9 mouse cellular contexts compared by ENCODE assay signal in the genomic region with DNA sequence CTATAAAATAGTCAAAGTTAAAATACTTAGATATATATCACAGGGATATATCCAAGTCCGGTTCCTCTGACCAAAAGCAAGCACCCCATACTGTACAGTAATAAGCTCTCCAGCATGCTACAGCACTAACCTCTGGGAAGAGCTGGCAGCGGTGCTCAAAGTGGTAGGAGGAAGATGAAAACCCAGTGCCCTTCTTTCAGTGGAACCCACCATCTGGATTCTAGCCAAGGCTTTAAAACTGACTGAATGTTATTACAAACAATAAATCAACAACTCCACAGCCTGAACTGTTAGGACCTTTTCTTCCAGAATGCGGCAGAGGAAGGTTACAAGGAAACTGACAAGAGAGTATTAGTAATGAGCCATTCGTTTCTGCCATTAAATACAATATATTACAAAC. TPM values are rescaled to one million over a fixed set of nuclear protein-coding genes. Genes with fewer than 3 reads are reported as not detected.
A peak's percentile ranks its signal among the peaks of the same experiment; 100 is the strongest.
DNase-seq lines count a peak whose midpoint lies in the region; ATAC-seq and TF ChIP-seq lines count a peak whose summit lies in the region.
"Had no signal": no experiment of that assay in that cellular context is flagged by ENCODE, and none has a peak within 500 bp of the region (broad histone marks: within the 10 kb centered on the region; RNA-seq: fewer than 3 reads in every experiment).

No protein-coding gene starts in this region.

- 39% methylated on average over 4 of the region's 4 CpGs for WGBS in lung, embryonic 14.5 days
- 35% methylated on average over 4 of the region's 4 CpGs for WGBS in limb, embryonic 10.5 days
- 12% methylated on average over 4 of the region's 4 CpGs for WGBS in neural tube, embryonic 14.5 days

- H3K9ac ChIP-seq in lung, embryonic 14.5 days = no peak overlapping the region; the same call in 1 of the 2 replicates
- H3K9ac ChIP-seq in neural tube, embryonic 14.5 days (replicated peaks; ENCODE audit: low read depth, low read length) = peak overlapping the region; percentile 51

- no peak for TF ChIP-seq CTCF in lung, embryonic 14.5 days (IDR thresholded peaks at IDR 0.05; ENCODE audit: low read depth)

- peak overlapping the region; percentile 29; the same call in 1 of the 2 replicates for H3K4me2 ChIP-seq in lung, embryonic 14.5 days
- peak overlapping the region; percentile 60 for H3K4me2 ChIP-seq in neural tube, embryonic 14.5 days (ENCODE audit: low read depth, low read length)

- no peak for ATAC-seq in lung, embryonic 14.5 days (ENCODE audit: insufficient read depth)
- no peak for ATAC-seq in neural tube, embryonic 14.5 days (ENCODE audit: low read depth)

- no peaks in the 10 kb centered on the region for H3K27me3 ChIP-seq in lung, embryonic 14.5 days (ENCODE audit: insufficient read depth, low read length)
- no peaks in the 10 kb centered on the region for H3K27me3 ChIP-seq in limb, embryonic 10.5 days (ENCODE audit: low read depth, poor library complexity, severe bottlenecking)
- no peaks in the 10 kb centered on the region for H3K27me3 ChIP-seq in neural tube, embryonic 14.5 days (ENCODE audit: control insufficient read depth, insufficient read depth, low read length)

- H3K27ac ChIP-seq in lung, embryonic 14.5 days (ENCODE audit: low read depth) = no peak overlapping the region
- no peak overlapping the region for H3K27ac ChIP-seq in limb, embryonic 10.5 days
- H3K27ac ChIP-seq in neural tube, embryonic 14.5 days (ENCODE audit: low read depth, low read length) = peak overlapping the region; percentile 69

- no peaks in the 10 kb centered on the region for H3K9me3 ChIP-seq in lung, embryonic 14.5 days (ENCODE audit: low read depth, low read length)
- no peaks in the 10 kb centered on the region for H3K9me3 ChIP-seq in limb, embryonic 10.5 days (replicated peaks)
- no peaks in the 10 kb centered on the region for H3K9me3 ChIP-seq in neural tube, embryonic 14.5 days (ENCODE audit: control insufficient read depth, low read length)

- peak; percentile 11 to 31 for DNase-seq in cerebellum, postnatal 14 days
- DNase-seq in cerebellum, postnatal 4 days (ENCODE audit: low spot score in 2 of 2) = no peak
- DNase-seq in lung, embryonic 14.5 days = peak; percentile 35
- no peak for DNase-seq in lung, adult 18-20 months
- no peak for DNase-seq in limb, embryonic 10.5 days (ENCODE audit: low spot score)
- no peak for DNase-seq in right cerebral cortex, postnatal 36 days (ENCODE audit: low spot score in 2 of 2)
- no peak for DNase-seq in frontal cortex, postnatal 36 days (ENCODE audit: low spot score in 2 of 2)
- DNase-seq: thymus, postnatal 4 days had no signal

- peak overlapping the region; percentile 14 for H3K4me3 ChIP-seq in lung, embryonic 14.5 days (ENCODE audit: low read depth, low read length)
- peak overlapping the region; percentile 27 for H3K4me3 ChIP-seq in limb, embryonic 10.5 days
- H3K4me3 ChIP-seq in neural tube, embryonic 14.5 days (ENCODE audit: low read depth, low read length) = peak overlapping the region; percentile 92

- H3K4me1 ChIP-seq in lung, embryonic 14.5 days (ENCODE audit: insufficient read depth) = 0 out of 2 replicates have a peak, but pooled peaks cover 3% of the 10 kb centered on the region
- peaks cover 27% of the 10 kb centered on the region for H3K4me1 ChIP-seq in limb, embryonic 10.5 days
- H3K4me1 ChIP-seq in neural tube, embryonic 14.5 days (ENCODE audit: control insufficient read depth, insufficient read depth, low read length) = no peaks in the 10 kb centered on the region

- no peaks in the 10 kb centered on the region for H3K36me3 ChIP-seq in lung, embryonic 14.5 days (ENCODE audit: insufficient read depth)
- H3K36me3 ChIP-seq in limb, embryonic 10.5 days = no peaks in the 10 kb centered on the region
- no peaks in the 10 kb centered on the region for H3K36me3 ChIP-seq in neural tube, embryonic 14.5 days (ENCODE audit: control insufficient read depth, insufficient read depth, low read length)

RNA-seq across cellular contexts. Expression of gene Xpr1, which starts 1.8 kb away (rescaled TPM):
- 5.4 and 6.8 TPM in 2 replicates for polyA plus RNA-seq in lung, embryonic 14.5 days (2014; fragmentation: Nextera tagmentation; extraction: Ambion mirVana)
- polyA plus RNA-seq in limb, embryonic 10.5 days (2016; fragmentation: Nextera tagmentation; extraction: Ambion mirVana) = 8.3 and 10.1 TPM in 2 replicates
- polyA plus RNA-seq in neural tube, embryonic 14.5 days (2014; fragmentation: Nextera tagmentation; extraction: Ambion mirVana) = 49.8 and 68.7 TPM in 2 replicates

Comparison
In these comparisons a context has a peak if more than half of its experiments do, and no peak if none do; other contexts are left out.
1. DNase-seq: peak in cerebellum, postnatal 14 days (2 of 2) and lung, embryonic 14.5 days (single experiment); none in cerebellum, postnatal 4 days (0 of 2), lung, adult 18-20 months (0 of 2), limb, embryonic 10.5 days (single experiment), right cerebral cortex, postnatal 36 days (0 of 2) and frontal cortex, postnatal 36 days (0 of 2).
2. H3K4me3 ChIP-seq: peak in every context shown above with its lines; median percentile 92 in neural tube, embryonic 14.5 days; 27 in limb, embryonic 10.5 days; 14 in lung, embryonic 14.5 days.